Mouse (Mus musculus): ENCODE measurements around the gene Cttnbp2nl. TPM values are rescaled to one million over a fixed set of nuclear protein-coding genes. Genes with fewer than 3 reads are reported as not detected.
A peak's percentile ranks its signal among the peaks of the same experiment; 100 is the strongest.

Cttnbp2nl gene
- total RNA-seq, 1 experiment, result 13.5 TPM

DNA sequence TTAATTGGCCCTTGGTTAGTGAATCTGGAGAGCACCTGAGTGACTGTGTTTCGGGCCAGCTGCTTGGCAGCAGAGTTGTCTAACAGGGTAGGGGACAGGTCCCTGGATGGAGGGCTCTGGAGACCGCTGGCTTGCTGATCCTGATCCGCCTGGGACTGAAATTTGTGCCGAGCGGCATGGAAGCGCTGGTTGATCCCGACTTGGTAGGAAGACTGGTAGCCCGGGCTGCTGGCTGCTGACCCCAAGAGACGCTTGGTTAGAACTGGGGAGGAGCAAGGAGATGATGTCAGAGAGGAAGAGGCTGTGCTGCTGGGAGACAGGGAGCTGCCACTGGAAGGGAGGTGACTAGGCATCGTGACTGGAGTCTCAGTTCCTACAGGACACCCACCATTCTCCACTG lies 47.9 kb downstream of the Cttnbp2nl start:
- H3K4me3 ChIP-seq (ENCODE audit: insufficient read depth in 1 of 2, low read depth in 1 of 2, low read length in 2 of 2, poor library complexity in 1 of 2, severe bottlenecking in 1 of 2), result peak overlapping the region in 1 of 2 experiments; percentile 53; a peak in 1 of 4 replicates
- H3K4me1 ChIP-seq (ENCODE audit: control insufficient read depth in 2 of 2, insufficient read depth in 2 of 2, low read length in 2 of 2, poor library complexity in 1 of 2), result peaks cover 0 to 4% of the 10 kb centered on the region in 2 experiments; a peak in 2 of 4 replicates
- in situ Hi-C loops (cut with MboI; ENCODE audit: low sequenced_read_pairs in 2 of 2, unreplicated experiment in 2 of 2), result no loop called here
- no peak overlapping the region for H3K9ac ChIP-seq (ENCODE audit: insufficient read depth, low read depth, low read length, poor library complexity, severe bottlenecking)
- TF ChIP-seq ZNF384 (IDR thresholded peaks at IDR 0.05; ENCODE audit: low read depth, low read length) (no peak), ZC3H11A (IDR thresholded peaks at IDR 0.05; ENCODE audit: borderline replicate concordance, low read depth, low read length) (no peak), MAFK (IDR thresholded peaks at IDR 0.05; ENCODE audit: insufficient read depth, low read depth, low read length) (no peak)
- no peak overlapping the region for H3K27ac ChIP-seq (ENCODE audit: insufficient read depth, low read depth, low read length, poor library complexity, severe bottlenecking)
- H3K9me3 ChIP-seq (ENCODE audit: control insufficient read depth, insufficient read depth, low read depth, low read length), result no peaks in the 10 kb centered on the region
- H3K36me3 ChIP-seq (ENCODE audit: control insufficient read depth, insufficient read depth, low read length, poor library complexity, severe bottlenecking), result peaks cover 12% of the 10 kb centered on the region; the same call in 1 of the 2 replicates
- DNase-seq (ENCODE audit: low read depth, low spot score), result no peak

DNA sequence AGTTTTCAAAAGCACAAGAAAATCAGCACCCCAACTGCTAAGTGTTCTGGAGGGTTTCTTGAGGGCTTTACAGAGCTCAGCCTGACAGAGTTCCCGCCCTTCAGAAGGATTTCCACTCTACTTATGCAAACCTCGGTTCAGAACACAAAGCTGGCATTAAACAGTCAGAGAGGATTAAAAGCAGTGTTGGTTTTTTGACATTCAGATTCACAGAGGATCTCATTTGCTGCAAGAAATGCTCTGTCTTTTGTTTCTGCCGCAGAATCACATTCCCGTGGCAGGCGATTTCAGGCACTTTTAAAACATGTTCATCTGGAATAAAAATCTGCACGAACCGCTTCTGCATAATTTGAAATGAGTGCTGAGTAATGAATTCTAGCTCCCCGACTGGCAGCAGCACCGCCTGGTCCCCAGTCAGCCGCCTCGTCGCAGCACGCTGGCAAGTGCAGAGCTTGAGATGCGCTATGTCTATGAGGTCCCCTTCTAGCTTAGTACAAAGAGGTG lies 48.9 kb downstream of the Cttnbp2nl start:
- Histone ChIP-seq H3K9ac (ENCODE audit: insufficient read depth, low read depth, low read length, poor library complexity, severe bottlenecking) (no peak overlapping the region), H3K27ac (ENCODE audit: insufficient read depth, low read depth, low read length, poor library complexity, severe bottlenecking) (no peak overlapping the region), H3K4me1 (ENCODE audit: control insufficient read depth in 2 of 2, insufficient read depth in 2 of 2, low read length in 2 of 2, poor library complexity in 1 of 2) (peaks cover 0 to 4% of the 10 kb centered on the region in 2 experiments; a peak in 2 of 4 replicates), H3K4me3 (ENCODE audit: insufficient read depth in 1 of 2, low read depth in 1 of 2, low read length in 2 of 2, poor library complexity in 1 of 2, severe bottlenecking in 1 of 2) (no peak overlapping the region), H3K9me3 (ENCODE audit: control insufficient read depth, insufficient read depth, low read depth, low read length) (no peaks in the 10 kb centered on the region), H3K36me3 (ENCODE audit: control insufficient read depth, insufficient read depth, low read length, poor library complexity, severe bottlenecking) (peaks cover 10% of the 10 kb centered on the region; the same call in 1 of the 2 replicates)
- TF ChIP-seq ZC3H11A (IDR thresholded peaks at IDR 0.05; ENCODE audit: borderline replicate concordance, low read depth, low read length) (no peak), ZNF384 (IDR thresholded peaks at IDR 0.05; ENCODE audit: low read depth, low read length) (no peak), CHD2 (IDR thresholded peaks at IDR 0.05; ENCODE audit: low read depth, low read length) (no peak), HCFC1 (IDR thresholded peaks at IDR 0.05; ENCODE audit: borderline replicate concordance, insufficient read depth, low read length) (no peak), MAFK (IDR thresholded peaks at IDR 0.05; ENCODE audit: insufficient read depth, low read depth, low read length) (no peak)
- in situ Hi-C loops (cut with MboI; ENCODE audit: low sequenced_read_pairs in 2 of 2, unreplicated experiment in 2 of 2), result no loop called here
- DNase-seq (ENCODE audit: low read depth, low spot score), result no peak

DNA sequence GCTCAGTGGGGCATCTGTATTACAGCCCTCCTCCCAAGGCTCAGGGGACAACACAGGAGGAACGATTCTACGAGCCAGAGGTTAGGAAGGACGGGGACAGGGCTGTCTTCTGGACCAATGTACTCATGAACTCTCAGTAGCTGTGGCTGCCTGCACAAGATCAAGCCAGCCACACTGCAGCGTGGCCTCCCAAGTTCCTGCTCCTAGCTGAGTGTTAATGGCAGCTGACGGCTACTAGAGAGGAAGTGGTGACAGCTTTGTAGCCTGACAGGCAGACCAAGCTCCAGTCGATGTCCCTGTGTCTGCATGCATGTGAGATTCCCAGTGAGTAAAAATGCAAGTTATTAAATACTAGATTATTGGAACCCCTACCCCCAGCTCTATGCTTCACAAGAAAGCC lies 51.6 kb downstream of the Cttnbp2nl start:
- Histone ChIP-seq H3K36me3 (ENCODE audit: control insufficient read depth, insufficient read depth, low read length, poor library complexity, severe bottlenecking) (peaks cover 6% of the 10 kb centered on the region; the same call in 1 of the 2 replicates), H3K9me3 (ENCODE audit: control insufficient read depth, insufficient read depth, low read depth, low read length) (no peaks in the 10 kb centered on the region), H3K4me1 (ENCODE audit: control insufficient read depth in 2 of 2, insufficient read depth in 2 of 2, low read length in 2 of 2, poor library complexity in 1 of 2) (peaks cover 0 to 4% of the 10 kb centered on the region in 2 experiments; a peak in 1 of 4 replicates), H3K9ac (ENCODE audit: insufficient read depth, low read depth, low read length, poor library complexity, severe bottlenecking) (no peak overlapping the region), H3K4me3 (ENCODE audit: insufficient read depth in 1 of 2, low read depth in 1 of 2, low read length in 2 of 2, poor library complexity in 1 of 2, severe bottlenecking in 1 of 2) (no peak overlapping the region), H3K27ac (ENCODE audit: insufficient read depth, low read depth, low read length, poor library complexity, severe bottlenecking) (no peak overlapping the region)
- no peak for DNase-seq (ENCODE audit: low read depth, low spot score)
- in situ Hi-C loops (cut with MboI; ENCODE audit: low sequenced_read_pairs in 2 of 2, unreplicated experiment in 2 of 2), result no loop called here
- TF ChIP-seq ZNF384 (IDR thresholded peaks at IDR 0.05; ENCODE audit: low read depth, low read length) (no peak), ZC3H11A (IDR thresholded peaks at IDR 0.05; ENCODE audit: borderline replicate concordance, low read depth, low read length) (no peak), HCFC1 (IDR thresholded peaks at IDR 0.05; ENCODE audit: borderline replicate concordance, insufficient read depth, low read length) (no peak), MAFK (IDR thresholded peaks at IDR 0.05; ENCODE audit: insufficient read depth, low read depth, low read length) (no peak), CHD2 (IDR thresholded peaks at IDR 0.05; ENCODE audit: low read depth, low read length) (no peak)

DNA sequence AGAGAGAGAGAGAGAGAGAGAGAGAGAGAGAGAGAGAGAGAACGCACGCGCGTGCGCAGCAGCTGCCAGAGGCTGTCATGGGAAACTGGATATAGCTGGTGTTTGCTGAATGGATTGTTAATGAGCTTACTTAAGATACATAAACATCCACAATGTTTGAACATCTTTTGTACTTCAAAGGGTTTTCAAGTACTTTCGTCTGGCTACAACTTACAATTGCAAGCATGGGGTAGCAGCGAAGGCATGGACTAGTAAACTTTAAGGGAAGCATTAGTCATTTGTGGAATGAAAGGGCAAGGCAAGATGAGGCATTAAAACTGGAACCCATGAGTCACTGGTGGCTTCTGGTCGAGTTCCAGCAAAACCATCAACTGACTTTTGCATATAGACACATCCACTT lies 52.4 kb downstream of the Cttnbp2nl start:
- H3K36me3 ChIP-seq (ENCODE audit: control insufficient read depth, insufficient read depth, low read length, poor library complexity, severe bottlenecking), result peaks cover 5% of the 10 kb centered on the region; the same call in 1 of the 2 replicates
- no peaks in the 10 kb centered on the region for H3K9me3 ChIP-seq (ENCODE audit: control insufficient read depth, insufficient read depth, low read depth, low read length)
- no peak overlapping the region for H3K27ac ChIP-seq (ENCODE audit: insufficient read depth, low read depth, low read length, poor library complexity, severe bottlenecking)
- H3K9ac ChIP-seq (ENCODE audit: insufficient read depth, low read depth, low read length, poor library complexity, severe bottlenecking), result no peak overlapping the region
- no peak for DNase-seq (ENCODE audit: low read depth, low spot score)
- TF ChIP-seq HCFC1 (IDR thresholded peaks at IDR 0.05; ENCODE audit: borderline replicate concordance, insufficient read depth, low read length) (no peak), ZNF384 (IDR thresholded peaks at IDR 0.05; ENCODE audit: low read depth, low read length) (no peak), ZC3H11A (IDR thresholded peaks at IDR 0.05; ENCODE audit: borderline replicate concordance, low read depth, low read length) (no peak), CHD2 (IDR thresholded peaks at IDR 0.05; ENCODE audit: low read depth, low read length) (no peak), MAFK (IDR thresholded peaks at IDR 0.05; ENCODE audit: insufficient read depth, low read depth, low read length) (no peak)
- in situ Hi-C loops (cut with MboI; ENCODE audit: low sequenced_read_pairs in 2 of 2, unreplicated experiment in 2 of 2), result no loop called here
- H3K4me3 ChIP-seq (ENCODE audit: insufficient read depth in 1 of 2, low read depth in 1 of 2, low read length in 2 of 2, poor library complexity in 1 of 2, severe bottlenecking in 1 of 2), result no peak overlapping the region
- peaks cover 0 to 2% of the 10 kb centered on the region in 2 experiments; a peak in 1 of 4 replicates for H3K4me1 ChIP-seq (ENCODE audit: control insufficient read depth in 2 of 2, insufficient read depth in 2 of 2, low read length in 2 of 2, poor library complexity in 1 of 2)

Data from ES-E14 (cell line).